Mouse (Mus musculus): ENCODE data around the gene Zmym3.

DNA sequence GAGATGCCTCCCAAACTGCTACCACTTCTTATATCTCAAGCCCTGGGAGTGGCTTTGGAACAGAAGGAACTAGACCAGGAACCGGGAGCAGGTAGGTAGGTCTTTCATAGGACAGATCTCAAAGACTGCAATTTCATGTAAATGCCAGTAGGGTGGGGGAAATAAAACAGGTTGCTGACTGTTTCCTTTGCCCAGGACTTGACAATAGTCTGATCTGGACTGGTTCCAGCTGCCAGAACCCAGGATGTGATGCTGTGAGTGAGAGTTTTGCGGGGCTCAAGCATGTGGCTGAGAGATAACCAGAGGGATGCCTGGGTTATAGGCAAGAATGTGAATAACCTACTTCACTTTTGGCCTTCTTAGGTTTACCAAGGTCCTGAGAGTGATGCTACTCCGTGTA, 30.9 kb upstream of the Zmym3 start:
- no peak for TF ChIP-seq CTCF (IDR thresholded peaks at IDR 0.05; ENCODE audit: low read depth)
- no peak for TF ChIP-seq EP300 (optimal IDR thresholded peaks at IDR 0.05)

Measured in stomach, postnatal 0 days (tissue).